Mouse (Mus musculus): ENCODE data around the gene Hk2.

DNA sequence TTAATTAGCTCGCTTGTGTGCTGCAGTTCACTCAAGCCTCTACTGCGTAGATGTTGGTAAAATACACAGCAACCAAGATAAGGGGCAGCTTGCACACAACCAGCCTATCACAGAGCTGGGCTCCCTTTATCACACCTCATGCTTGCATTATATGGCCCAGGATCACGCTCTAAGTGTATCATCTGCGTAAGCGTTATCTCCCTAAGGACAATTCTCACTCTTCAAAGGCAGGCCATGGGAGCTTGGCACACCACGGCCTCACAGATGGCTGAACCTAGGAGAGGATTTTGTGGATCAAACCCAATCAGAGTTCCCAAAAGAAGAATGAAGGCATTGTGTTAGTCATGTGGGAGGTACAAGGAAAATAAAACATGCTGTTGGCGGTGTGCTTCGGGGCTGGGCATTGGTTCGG lies 17.4 kb downstream of the Hk2 start:
- TF ChIP-seq EP300 (IDR thresholded peaks at IDR 0.05; ENCODE audit: insufficient read depth, low read depth, low read length), result no peak
- TF ChIP-seq CTCF (IDR thresholded peaks at IDR 0.05; ENCODE audit: low read depth, low read length), result no peak
- no peak for TF ChIP-seq POLR2A (IDR thresholded peaks at IDR 0.05; ENCODE audit: insufficient read depth, low read length)

All from ES-Bruce4 (cell line).